Mouse (Mus musculus) cerebellum, postnatal 14 days (tissue): ENCODE data around the gene Cpne2.
A peak's percentile ranks its signal among the peaks of the same experiment; 100 is the strongest.

ENCODE experiments used
- DNase-seq, 2 experiments: peaks; one replicate each; pipeline ENCODE4 v3.0.0; 2021; ENCODE audit warnings: mixed read lengths in 2 of 2

Cpne2 gene

GRCm38 (mm10) chr8:94532873-94533671, at the start of gene Cpne2:
Gene Cpne2, plus strand, starts transcription at chr8:94532990.
- DNase-seq: peak; percentile 41

GRCm38 (mm10) chr8:94485288-94485687, 47.5 kb upstream of the Cpne2 start:
- DNase-seq: no peak

- DNase-seq: peak; percentile 46 to 70
These were observed 46.9 kb upstream of the Cpne2 start for GRCm38 (mm10) chr8:94485882-94486281.

GRCm38 (mm10) chr8:94488016-94488415, 44.8 kb upstream of the Cpne2 start:
- DNase-seq: no peak

DNA sequence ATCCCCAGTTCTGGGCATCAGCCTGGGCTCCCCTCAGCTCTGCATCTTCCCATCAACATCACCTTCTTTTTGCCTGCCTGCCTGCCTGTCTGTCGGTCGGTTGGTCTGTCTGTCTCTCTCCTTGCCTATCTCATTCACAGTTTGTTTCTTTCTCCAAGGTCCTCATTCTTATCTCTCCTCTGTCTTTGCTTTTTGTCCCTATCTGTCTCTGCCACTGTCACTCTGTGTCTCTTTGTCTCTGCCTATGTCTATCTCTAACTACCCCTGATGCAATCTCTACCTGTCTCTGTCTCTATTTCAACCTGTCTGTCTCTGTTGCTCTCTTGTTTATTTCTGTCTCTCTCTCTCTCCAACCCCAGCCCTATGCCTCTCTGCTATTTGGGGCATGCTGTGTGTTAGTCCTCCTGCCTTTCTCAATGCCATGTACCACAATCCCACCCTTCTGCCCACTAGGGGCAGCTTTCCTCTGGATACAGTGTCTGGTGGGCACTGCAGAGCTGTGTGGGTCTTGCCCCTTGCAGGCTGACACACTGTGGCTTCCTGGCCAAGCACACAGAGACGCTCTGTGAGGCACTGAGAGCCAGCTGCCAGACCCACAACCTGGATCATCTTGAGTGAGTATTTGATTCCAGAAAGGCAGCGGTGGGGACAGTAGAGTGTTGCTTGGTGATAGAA, 42.8 kb upstream of the Cpne2 start:
- peak in 1 of 2 experiments; percentile 17 for DNase-seq

DNA sequence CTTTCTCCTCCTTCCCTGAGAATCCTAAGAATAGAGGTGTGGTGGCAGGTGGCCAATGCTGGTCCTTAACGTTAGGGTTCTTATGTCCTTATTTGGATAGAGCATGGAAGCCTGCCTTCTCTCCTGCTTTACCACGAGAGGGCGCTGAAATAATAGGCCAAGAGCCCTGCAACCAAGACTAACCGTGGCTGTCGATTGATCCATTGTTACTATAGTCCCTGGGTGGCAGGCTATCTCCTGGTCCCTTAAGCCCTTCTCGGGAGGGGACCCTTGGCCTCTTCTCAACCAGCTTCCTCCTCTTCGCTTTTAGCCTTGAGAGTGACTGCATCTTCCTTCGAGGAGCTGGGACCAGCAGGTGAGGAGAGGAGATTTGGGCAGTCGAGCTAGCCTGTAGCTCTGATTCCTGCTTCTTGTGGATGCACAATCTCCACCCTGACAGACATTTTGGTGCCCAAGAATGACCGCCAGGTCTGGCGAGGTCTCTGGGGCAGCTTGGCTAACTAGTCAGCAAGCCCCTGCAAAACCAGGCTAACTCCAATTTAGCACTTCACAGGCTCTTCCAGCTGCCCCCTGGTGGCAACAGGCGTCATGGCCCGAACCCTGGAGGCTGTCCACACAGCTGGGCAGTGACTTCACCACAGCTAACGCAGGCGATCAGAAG, 40.6 kb upstream of the Cpne2 start:
- DNase-seq: peak; percentile 73 to 81

GRCm38 (mm10) chr8:94493240-94493639, 39.5 kb upstream of the Cpne2 start:
- no peak for DNase-seq

- peak; percentile 62 to 69 for DNase-seq
These were observed 17.2 kb upstream of the Cpne2 start for GRCm38 (mm10) chr8:94515430-94516208.

GRCm38 (mm10) chr8:94516209-94516593, 16.6 kb upstream of the Cpne2 start:
- DNase-seq: no peak

DNA sequence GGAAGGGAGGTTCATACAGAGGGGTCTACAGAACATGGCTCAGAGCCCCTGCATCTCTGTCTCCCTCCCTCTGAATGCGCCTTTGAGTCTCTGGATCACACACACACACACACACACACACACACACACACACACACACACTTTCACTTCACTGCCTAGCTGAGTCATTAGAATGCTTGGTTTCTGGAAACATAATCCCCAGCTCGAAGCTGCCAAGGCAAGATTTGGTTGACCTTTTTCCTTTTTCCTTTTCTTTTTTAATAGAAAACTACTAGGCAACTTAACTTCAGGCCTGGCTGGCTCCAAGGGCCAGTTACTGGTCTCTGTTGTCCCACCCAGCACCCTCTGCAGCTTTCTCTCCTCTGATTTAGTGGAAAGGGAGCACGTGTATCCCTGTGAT, 16.0 kb upstream of the Cpne2 start:
- DNase-seq: no peak

DNA sequence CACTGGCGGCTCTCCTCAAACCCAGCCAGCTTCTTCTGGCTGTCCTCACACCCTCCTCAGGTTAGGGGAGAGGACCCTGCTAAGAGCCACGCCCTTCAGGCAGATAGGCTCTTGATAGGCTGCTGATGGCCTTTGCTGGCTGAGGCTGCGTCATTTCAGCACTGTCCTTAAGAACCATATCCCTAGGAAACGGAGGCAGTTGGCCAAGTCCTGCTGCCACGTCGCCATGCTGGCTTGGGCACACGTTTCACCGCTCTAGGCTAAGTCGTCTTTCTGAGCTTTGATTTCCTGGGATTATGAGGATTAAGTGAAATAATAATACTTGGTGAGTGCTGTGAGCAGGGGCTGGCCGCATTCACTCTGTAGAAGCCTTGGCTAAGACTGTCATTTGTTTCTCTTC, 14.5 kb upstream of the Cpne2 start:
- peak in 1 of 2 experiments; percentile 49 for DNase-seq

GRCm38 (mm10) chr8:94519021-94519420, 13.8 kb upstream of the Cpne2 start:
- no peak for DNase-seq

DNA sequence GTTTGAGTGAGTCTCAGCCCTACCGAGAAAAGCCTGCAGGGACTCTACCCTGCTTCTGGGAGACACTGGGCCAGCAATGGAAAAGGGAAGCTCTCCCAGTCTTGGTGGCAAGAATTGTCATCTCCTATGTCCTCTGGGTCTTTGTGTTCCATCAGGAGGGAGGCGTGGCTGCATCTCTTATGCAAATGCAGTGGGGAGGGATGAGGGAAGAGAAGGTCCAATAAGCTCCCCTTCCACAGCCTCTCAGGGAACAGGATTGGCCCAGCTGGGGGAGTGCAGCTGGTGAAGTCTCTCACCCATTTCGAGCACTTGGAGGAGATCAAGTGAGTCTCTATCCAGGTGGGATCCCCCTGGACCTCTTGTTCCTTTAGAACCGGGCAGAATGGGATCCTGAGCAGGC, 11.3 kb upstream of the Cpne2 start:
- DNase-seq: no peak

- no peak for DNase-seq
These were observed 10.3 kb upstream of the Cpne2 start for GRCm38 (mm10) chr8:94522482-94522881.

DNA sequence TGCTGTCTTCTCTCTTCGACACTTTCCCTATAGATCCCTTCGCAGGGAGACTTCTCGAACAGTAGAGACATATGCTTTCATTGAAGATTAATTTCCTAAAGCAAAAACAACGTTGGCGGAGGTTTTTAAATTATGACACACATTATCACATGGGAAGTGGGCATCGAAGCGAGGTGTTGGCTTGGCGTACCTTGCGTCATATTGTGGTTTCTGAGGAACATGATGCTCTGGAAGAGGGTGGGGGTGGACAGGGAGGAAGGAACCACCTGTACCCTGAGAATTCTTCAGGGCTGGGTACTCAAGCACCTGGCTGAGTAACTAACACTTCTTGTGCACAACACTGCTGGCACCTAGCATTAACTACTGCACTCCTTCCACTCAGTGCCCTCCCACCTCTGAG, 8.2 kb upstream of the Cpne2 start:
- DNase-seq: no peak

GRCm38 (mm10) chr8:94527178-94527577, 5.6 kb upstream of the Cpne2 start:
- no peak for DNase-seq

DNA sequence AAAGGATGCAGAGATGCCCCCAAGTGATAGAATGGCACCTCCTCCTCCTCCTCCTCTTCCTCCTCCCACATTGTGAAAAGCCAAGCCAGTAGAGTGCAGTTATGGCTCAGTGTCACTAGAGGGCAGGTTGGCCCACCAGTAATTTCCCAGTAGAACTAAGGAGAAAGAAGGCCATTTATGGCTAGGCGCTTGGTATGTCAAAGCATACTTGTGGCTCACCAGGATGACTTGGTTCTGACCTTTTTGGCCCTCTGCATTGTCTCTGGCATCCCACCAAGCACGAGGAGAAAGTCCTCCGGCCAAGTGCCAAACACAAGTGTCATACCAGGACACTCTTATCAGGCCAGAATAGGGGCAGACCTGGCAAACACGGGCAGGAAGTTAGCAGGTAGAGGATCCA, 4.5 kb upstream of the Cpne2 start:
- DNase-seq: peak; percentile 75 to 79

GRCm38 (mm10) chr8:94529875-94530274, 2.9 kb upstream of the Cpne2 start:
- no peak for DNase-seq

GRCm38 (mm10) chr8:94530643-94531042, 2.1 kb upstream of the Cpne2 start:
- no peak for DNase-seq

- no peak for DNase-seq
These were observed 790 bp upstream of the Cpne2 start for GRCm38 (mm10) chr8:94532000-94532399.

GRCm38 (mm10) chr8:94532525-94532872, 291 bp upstream of the Cpne2 start:
- DNase-seq: no peak

DNA sequence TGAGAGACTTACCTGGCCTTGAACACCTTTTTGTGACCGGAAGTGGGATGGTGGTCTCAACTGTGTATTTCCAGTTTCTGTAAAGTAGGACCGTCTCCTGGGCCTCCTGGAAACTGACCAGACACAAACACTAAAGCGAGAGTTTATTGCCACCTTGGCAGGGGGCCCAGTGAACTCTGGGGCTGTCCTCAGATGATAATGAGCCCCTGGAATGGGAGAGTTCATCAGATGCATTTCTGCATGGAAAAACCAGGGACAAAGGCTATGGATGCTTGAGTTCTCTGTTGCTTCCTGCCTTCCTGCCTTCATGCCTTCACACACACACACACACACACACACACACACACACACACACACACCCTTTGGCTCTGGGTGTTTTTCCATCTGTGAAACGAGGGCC, 1.8 kb downstream of the Cpne2 start:
- peak in 1 of 2 experiments; percentile 30 for DNase-seq

DNA sequence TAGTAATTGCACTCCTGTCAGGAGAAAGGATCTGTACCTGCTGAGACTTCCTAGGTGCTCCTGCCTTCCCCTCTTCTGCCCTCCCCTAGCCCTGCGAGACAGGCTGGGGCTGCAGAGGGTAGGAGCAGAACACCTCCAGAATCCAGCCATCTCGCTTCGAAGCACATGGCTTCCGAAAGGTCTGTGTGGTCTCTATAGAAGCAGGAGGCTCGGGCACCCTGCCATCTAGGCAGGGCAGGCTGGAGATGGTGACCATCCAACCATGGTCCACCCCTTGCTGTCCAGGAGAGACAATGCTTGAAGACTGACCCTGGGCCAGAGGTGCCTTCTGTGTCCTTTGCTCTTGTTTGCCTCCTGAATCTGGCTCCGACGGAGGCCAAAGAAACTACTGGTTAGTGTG, 2.8 kb downstream of the Cpne2 start:
- peak in 1 of 2 experiments; percentile 53 for DNase-seq
